Mouse (Mus musculus): ENCODE measurements at regions not wholly inside any gene's neighbourhood (a gene's known extent, or its start where the extent isn't known, plus 50 kb on each side); places are given as distances from the start of the nearest gene placed in this dataset.

GRCm38 (mm10) chr12:25938856-25939255 lies 476.2 kb downstream of the Rnf144a start:
- WGBS, result 77% methylated on average over 6 of the region's 6 CpGs
- DNase-seq (ENCODE audit: low read depth, low spot score), result no peak

GRCm38 (mm10) chr12:25934946-25935345 lies 480.1 kb downstream of the Rnf144a start:
- WGBS, result 69% methylated on average over 5 of the region's 5 CpGs

GRCm38 (mm10) chr12:25934526-25934925 lies 480.5 kb downstream of the Rnf144a start:
- no peak for DNase-seq (ENCODE audit: low read depth, low spot score)
- 96% methylated on average over 3 of the region's 3 CpGs for WGBS

More at GRCm38 (mm10) chr12:25934946-25935345, 480.1 kb downstream of the Rnf144a start:
- no peak for DNase-seq (ENCODE audit: low read depth, low spot score)

DNA sequence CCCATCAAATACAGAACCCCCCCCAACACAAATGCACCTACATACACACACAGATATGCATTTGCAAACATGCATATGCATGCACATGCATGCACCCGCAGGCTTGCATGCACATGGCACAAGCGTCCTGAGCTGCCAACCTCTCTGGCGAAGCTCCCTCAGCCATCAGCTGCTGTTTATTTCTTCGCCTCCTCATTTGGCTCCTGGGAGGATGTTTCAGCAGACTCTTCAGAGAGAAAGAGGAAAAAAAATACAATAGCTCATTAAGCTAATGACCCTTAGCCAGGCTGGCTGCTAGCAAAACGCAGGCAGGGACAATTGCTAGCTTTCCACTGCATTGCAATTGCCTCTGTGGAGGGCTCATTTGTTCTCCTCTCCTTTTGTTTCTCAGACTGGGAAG lies 488.7 kb downstream of the Rnf144a start:
- DNase-seq (ENCODE audit: low read depth, low spot score), result no peak
- WGBS, result 62% methylated on average over 5 of the region's 5 CpGs

GRCm38 (mm10) chr12:25924526-25924925 lies 490.5 kb downstream of the Rnf144a start:
- WGBS, result 84% methylated on average over 9 of the region's 9 CpGs
- DNase-seq (ENCODE audit: low read depth, low spot score), result no peak

DNA sequence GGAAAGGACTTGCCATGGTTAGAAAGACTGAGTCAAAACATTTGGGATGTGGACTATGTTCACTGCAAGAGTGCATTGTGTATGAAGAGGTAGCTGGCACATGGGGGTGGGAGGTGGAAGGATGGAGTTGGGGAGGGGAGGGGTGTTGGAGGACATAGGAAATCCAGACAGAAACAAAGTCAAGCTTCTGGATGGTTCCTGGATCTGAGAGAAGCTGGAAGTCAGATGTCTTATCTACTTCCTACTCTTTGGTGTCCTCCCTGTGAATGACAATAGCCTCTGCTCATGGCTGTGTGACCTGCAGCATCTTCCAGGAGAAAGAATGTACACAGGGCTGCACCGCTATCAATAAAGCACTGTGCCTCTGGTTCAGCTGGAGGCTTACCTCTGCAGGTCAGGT lies 491.3 kb downstream of the Rnf144a start:
- WGBS, result 82% methylated on average over 1 of the region's 1 CpGs
- DNase-seq (ENCODE audit: low read depth, low spot score), result no peak

- DNase-seq (ENCODE audit: low read depth, low spot score), result no peak
- WGBS, result 44% methylated on average over 1 of the region's 1 CpGs
These were observed 509.4 kb downstream of the Rnf144a start for GRCm38 (mm10) chr12:25905614-25906013.

GRCm38 (mm10) chr12:25896543-25896942 lies 518.5 kb downstream of the Rnf144a start:
- 65% methylated on average over 3 of the region's 3 CpGs for WGBS
- no peak for DNase-seq (ENCODE audit: low read depth, low spot score)

DNA sequence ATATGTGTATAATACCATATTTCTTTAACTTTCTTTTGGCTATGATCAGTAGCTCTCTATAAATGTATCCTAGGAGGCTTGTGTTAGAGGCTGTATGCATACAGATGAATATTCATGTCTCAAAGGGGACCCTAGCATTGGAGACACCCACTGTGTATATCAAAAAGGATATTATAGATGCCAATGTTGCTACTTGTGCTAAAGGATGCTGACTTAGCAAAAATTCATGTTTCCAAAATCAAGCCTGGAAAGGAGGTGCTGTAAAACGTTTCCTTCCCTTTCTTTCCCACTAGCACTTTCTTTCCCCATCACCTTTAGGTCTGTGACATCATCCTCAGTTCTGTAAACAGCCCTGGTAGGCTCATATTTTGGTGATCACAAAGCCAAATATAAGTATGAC lies 519.4 kb downstream of the Rnf144a start:
- WGBS, result 27% methylated on average over 1 of the region's 1 CpGs

GRCm38 (mm10) chr12:25891391-25892167 lies 523.5 kb downstream of the Rnf144a start:
- 71% methylated on average over 4 of the region's 4 CpGs for WGBS
- DNase-seq (ENCODE audit: low read depth, low spot score), result no peak

More for the DNA sequence above, 519.4 kb downstream of the Rnf144a start:
- DNase-seq (ENCODE audit: low read depth, low spot score), result no peak

- DNase-seq (ENCODE audit: low read depth, low spot score), result no peak
- WGBS, result 68% methylated on average over 1 of the region's 1 CpGs
These were observed 524.3 kb downstream of the Rnf144a start for GRCm38 (mm10) chr12:25890722-25891121.

- 64% methylated on average over 5 of the region's 5 CpGs for WGBS
- no peak for DNase-seq (ENCODE audit: low read depth, low spot score)
These were observed 531.3 kb downstream of the Rnf144a start for GRCm38 (mm10) chr12:25883771-25884171.

DNA sequence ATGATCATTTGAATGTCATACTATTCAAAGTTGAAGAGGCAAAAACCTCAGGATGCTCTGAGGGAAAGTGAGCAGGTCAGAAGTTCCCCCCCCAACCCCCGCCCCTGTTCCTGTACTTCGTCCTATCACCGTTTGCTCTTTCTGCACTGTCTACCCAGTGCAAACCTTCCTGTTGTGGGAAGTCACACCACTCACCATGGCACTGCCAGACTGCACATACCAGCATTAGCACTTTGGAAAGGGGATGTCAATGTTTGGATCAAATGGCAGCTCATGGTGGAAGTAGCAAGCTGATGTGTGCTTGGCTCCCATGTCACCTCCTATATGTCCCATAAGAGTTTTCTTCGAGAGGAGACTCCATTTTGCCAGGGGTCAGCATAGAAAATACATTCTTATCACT lies 543.2 kb downstream of the Rnf144a start:
- DNase-seq (ENCODE audit: low read depth, low spot score), result no peak
- 73% methylated on average over 4 of the region's 4 CpGs for WGBS

DNA sequence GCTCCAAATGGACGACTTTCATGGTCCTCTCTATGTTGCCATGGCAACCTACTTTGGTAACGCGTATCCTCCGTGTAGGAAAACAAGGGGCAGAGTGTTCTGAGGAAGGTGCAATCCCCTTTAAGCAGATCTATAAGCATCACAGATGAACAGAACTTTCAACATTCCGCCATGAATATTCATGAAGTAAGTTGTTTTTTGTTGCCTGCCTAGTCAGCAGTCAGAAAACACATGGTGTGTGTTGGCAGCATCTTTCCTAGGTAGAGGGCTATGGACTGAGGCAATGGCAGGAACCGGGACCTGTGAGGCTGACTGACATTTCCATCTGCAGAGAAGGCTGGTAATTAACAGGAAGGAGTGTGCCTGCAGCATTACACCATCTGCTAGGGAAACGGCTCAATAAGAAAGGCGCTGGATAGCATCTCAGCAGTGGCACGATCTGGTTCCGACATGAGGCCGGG lies 544.0 kb downstream of the Rnf144a start:
- DNase-seq (ENCODE audit: low read depth, low spot score), result no peak
- 67% methylated on average over 11 of the region's 11 CpGs for WGBS

- DNase-seq (ENCODE audit: low read depth, low spot score), result no peak
These were observed 545.2 kb downstream of the Rnf144a start for GRCm38 (mm10) chr12:25869846-25870245.

GRCm38 (mm10) chr12:25865063-25865462 lies 550.0 kb downstream of the Rnf144a start:
- DNase-seq (ENCODE audit: low read depth, low spot score), result no peak
- WGBS, result 88% methylated on average over 3 of the region's 3 CpGs

DNA sequence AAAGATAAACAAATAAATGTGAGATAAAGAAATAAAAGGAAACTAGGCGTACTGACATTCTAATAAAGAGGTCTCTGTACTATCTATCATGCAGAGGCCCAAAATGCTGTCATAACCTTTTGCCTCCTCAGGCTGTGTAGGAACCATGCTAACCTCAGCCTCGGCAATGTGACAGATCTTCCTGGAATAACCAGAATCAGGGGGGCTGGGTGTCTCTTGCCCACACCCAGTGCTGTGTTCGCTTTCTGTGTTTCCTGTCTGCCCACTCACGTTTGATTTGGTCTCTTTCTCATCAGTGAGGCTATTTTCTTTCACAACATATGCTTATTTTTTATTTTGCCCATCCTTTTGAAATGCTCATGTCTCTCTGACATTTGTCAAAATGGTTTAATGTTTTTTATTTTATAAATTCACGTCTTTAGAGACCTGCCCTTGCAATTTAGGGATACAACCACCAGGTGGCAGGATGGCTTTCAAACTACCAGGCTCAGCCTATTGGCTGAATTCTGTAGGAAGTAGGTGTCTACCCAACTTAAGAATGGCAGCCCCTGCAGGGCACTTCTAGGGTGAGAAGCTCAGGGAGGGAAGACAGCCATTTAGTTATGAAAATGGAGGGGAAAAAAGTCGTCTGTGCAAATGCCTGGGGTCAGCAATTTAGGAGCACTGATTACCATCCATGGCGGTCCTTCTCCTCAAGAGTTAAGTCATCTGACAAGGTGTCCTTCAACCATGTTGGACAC lies 550.8 kb downstream of the Rnf144a start:
- WGBS, result 67% methylated on average over 7 of the region's 7 CpGs
- no peak for DNase-seq (ENCODE audit: low read depth, low spot score)

- 83% methylated on average over 3 of the region's 3 CpGs for WGBS
- no peak for DNase-seq (ENCODE audit: low read depth, low spot score)
These were observed 554.0 kb downstream of the Rnf144a start for GRCm38 (mm10) chr12:25861100-25861499.

DNA sequence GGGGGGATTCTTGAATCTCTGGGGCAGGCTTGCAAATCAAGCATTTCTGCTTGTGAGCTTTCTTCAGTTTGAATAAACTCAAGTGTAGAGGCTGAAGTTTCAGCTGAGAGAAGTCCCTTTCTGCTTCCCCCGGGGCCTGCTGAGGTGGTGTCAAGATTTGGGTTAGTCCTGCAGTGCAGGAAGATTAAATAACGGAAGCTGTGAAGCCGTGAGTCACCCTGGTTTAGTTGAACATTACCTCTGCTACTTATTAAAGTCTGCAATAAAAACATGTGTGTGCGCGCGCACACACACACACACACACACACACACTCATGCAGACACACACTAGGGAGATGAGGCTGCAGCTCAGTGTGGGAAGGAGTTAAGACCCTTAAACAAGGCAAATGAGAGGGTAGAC lies 556.7 kb downstream of the Rnf144a start:
- no peak for DNase-seq (ENCODE audit: low read depth, low spot score)
- 31% methylated on average over 6 of the region's 6 CpGs for WGBS

GRCm38 (mm10) chr12:25830057-25830456 lies 585.0 kb downstream of the Rnf144a start:
- no peak for DNase-seq (ENCODE audit: low read depth, low spot score)
- WGBS, result 80% methylated on average over 7 of the region's 7 CpGs

- DNase-seq (ENCODE audit: low read depth, low spot score), result no peak
- 45% methylated on average over 2 of the region's 2 CpGs for WGBS
These were observed 587.1 kb downstream of the Rnf144a start for GRCm38 (mm10) chr12:25827961-25828360.
